Mouse (Mus musculus) heart, embryonic 14.5 days (tissue): ENCODE measurements around the gene Ralb. TPM values are rescaled to one million over a fixed set of nuclear protein-coding genes. Genes with fewer than 3 reads are reported as not detected.

Source experiments
- ATAC-seq: fragments of 200-750 bp; cut with Nextera tagmentation; 2 replicates; pipeline ENCODE4 v1.8.0; 2017; ENCODE audit warnings: low read depth, moderate TSS enrichment; ENCODE audit not compliant: insufficient number of reproducible peaks, insufficient read depth, low FRiP score
- H3K27ac ChIP-seq, 2 experiments: fragments of 200-500 bp in 1 of 2; fragments of 300-500 bp in 1 of 2; sonication (generic) in 1 of 2; replicated peaks in 1 of 2; 2 replicates each; pipeline ENCODE4 v1.5.1; 2012 to 2014; ENCODE audit warnings: low read depth in 2 of 2, low read length in 2 of 2, control low read depth in 1 of 2, mild to moderate bottlenecking in 1 of 2, mixed read lengths in 1 of 2; ENCODE audit not compliant: control insufficient read depth in 1 of 2, insufficient read depth in 1 of 2
- H3K27me3 ChIP-seq: fragments of 300-500 bp; sonication (generic); 2 replicates; pipeline ENCODE4 v1.6.1; 2014; ENCODE audit warnings: mild to moderate bottlenecking, low read length, control low read depth; ENCODE audit not compliant: control insufficient read depth, insufficient read depth
- H3K36me3 ChIP-seq: fragments of 300-500 bp; sonication (generic); 2 replicates; pipeline ENCODE4 v1.6.1; 2014; ENCODE audit warnings: mild to moderate bottlenecking, control low read depth, low read length, mixed read lengths; ENCODE audit not compliant: control insufficient read depth, insufficient read depth
- H3K4me1 ChIP-seq, 2 experiments: fragments of 200-500 bp in 1 of 2; fragments of 300-500 bp in 1 of 2; sonication (generic) in 1 of 2; 2 replicates each; pipeline ENCODE4 v1.6.1; 2012 to 2014; ENCODE audit warnings: low read length in 2 of 2, control low read depth in 1 of 2, mixed read lengths in 1 of 2; ENCODE audit not compliant: control insufficient read depth in 2 of 2, insufficient read depth in 2 of 2
- H3K4me2 ChIP-seq: fragments of 300-500 bp; sonication (generic); 2 replicates; pipeline ENCODE4 v1.6.1; 2014; ENCODE audit warnings: mild to moderate bottlenecking, low read length
- H3K4me3 ChIP-seq, 2 experiments: fragments of 200-500 bp in 1 of 2; fragments of 300-500 bp in 1 of 2; sonication (generic) in 1 of 2; 2 replicates each; pipeline ENCODE4 v1.5.1; 2012 to 2014; ENCODE audit warnings: low read length in 2 of 2, mild to moderate bottlenecking in 2 of 2, control low read depth in 1 of 2, low read depth in 1 of 2, moderate library complexity in 1 of 2; ENCODE audit not compliant: control insufficient read depth in 1 of 2, insufficient read depth in 1 of 2
- H3K9ac ChIP-seq: fragments of 300-500 bp; sonication (generic); 2 replicates; pipeline ENCODE4 v1.6.1; 2014; ENCODE audit warnings: mild to moderate bottlenecking, low read length
- H3K9me3 ChIP-seq: fragments of 300-500 bp; sonication (generic); 2 replicates; pipeline ENCODE4 v1.6.1; 2016; ENCODE audit warnings: low read length, control low read depth; ENCODE audit not compliant: control insufficient read depth
- WGBS: fragments of 180-500 bp; shearing (Covaris S2); extraction: QIAGEN DNeasy Blood & Tissue Kit; methylation state at CpG from one replicate; pipeline ENCODE4 v1.1.7; 2014; 5-methylcytosine and 5-hydroxymethylcytosine counted together
- polyA plus RNA-seq: library from polyadenylated mRNA; unstranded; fragments of >200 nt; fragmentation: Nextera tagmentation; extraction: Ambion mirVana; gene quantifications from 2 replicates; pipeline ENCODE4 v1.2.1, GENCODE M21; 2014

Gene Ralb
- polyA plus RNA-seq, 1 experiment from 2014 or later: 127 TPM

DNA sequence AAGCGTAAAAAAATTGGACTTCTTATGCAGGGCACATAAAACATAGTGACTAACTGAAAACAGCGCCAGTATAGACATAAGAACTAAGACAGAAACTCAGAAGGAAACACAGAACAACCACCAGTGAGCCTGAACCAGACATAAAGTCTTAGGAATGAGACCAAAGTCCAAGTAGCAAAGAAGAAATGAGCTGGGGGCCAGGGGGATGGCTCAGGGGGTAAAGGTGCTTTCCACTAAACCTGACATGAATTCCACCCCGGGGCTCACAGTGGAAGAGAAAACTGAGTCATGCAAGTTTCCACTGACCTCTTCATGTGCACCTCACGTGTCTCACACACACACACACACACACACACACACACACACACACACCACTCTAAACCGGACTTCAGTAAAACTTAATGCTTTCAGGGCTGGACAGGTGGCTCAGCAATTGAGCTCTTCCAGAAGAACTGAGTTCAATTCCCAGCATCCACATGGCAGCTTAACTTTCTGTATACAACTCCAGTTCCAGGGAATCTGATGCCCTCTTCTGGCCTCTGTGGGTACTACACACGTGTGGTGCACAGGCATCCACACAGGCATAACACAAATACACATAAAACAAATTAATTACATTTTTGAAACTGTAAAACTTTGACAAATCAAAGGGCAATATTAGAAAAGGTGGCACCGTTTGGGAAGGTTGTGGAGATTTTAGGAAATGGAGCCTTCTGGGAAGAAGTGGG lies 23.2 kb downstream of the Ralb start:
- Histone ChIP-seq H3K4me2 (no peak overlapping the region), H3K4me3 (no peak overlapping the region), H3K27ac (no peak overlapping the region), H3K36me3 (peaks cover 57% of the 10 kb centered on the region), H3K9ac (no peak overlapping the region), H3K4me1 (peaks cover 9 to 19% of the 10 kb centered on the region in 2 experiments), H3K27me3 (no peaks in the 10 kb centered on the region), H3K9me3 (0 out of 2 replicates have a peak, but pooled peaks cover 3% of the 10 kb centered on the region)
- 92% methylated on average over 7 of the region's 7 CpGs for WGBS
- no peak for ATAC-seq

DNA sequence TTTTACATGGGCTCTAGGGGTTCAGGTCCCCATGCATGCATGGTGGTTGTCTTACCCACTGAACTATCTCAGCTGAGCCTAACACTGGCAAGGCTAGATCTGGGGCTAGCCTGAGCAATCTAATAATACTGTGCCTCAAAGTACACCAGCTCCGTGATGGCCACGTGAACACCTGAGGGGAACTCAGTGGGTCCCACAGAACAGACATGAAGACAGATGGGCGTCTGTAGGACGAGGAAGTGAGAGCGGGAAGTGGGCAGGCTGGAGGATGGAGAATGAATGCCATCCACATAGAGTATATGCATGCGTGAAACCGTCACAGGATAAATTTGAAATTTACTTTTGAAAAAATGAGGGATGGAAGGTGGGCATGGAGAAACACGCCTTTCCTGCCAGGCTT lies 23.9 kb downstream of the Ralb start:
- Histone ChIP-seq H3K4me2 (no peak overlapping the region), H3K4me1 (peaks cover 6 to 15% of the 10 kb centered on the region in 2 experiments), H3K9ac (no peak overlapping the region), H3K4me3 (no peak overlapping the region), H3K27ac (no peak overlapping the region), H3K9me3 (0 out of 2 replicates have a peak, but pooled peaks cover 3% of the 10 kb centered on the region), H3K27me3 (no peaks in the 10 kb centered on the region), H3K36me3 (peaks cover 64% of the 10 kb centered on the region)
- no peak for ATAC-seq
- 90% methylated on average over 8 of the region's 8 CpGs for WGBS

DNA sequence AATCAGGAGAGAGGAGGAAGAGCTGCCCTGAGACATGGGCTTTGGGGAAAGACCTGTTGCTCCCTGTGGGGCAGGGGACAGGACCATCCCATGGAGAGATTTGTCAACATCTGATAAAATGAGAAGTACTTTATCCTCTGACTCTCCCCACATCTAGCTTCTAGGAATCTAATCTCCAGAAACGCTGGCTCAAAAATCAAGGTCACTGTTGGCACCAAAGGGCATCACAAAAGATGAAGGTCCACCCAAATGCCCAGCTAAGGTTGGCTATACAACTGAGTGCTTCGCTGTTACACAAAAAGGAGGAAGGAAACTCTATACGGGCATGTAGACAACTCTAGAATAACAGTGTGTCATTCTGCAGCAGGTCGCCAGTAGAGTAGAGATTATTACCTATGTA lies 25.0 kb downstream of the Ralb start:
- H3K4me3 ChIP-seq: no peak overlapping the region
- no peaks in the 10 kb centered on the region for H3K27me3 ChIP-seq
- no peak overlapping the region for H3K27ac ChIP-seq
- WGBS: 65% methylated on average over 4 of the region's 4 CpGs
- peaks cover 6 to 12% of the 10 kb centered on the region in 2 experiments; a peak in 3 of 4 replicates for H3K4me1 ChIP-seq
- H3K36me3 ChIP-seq: peaks cover 71% of the 10 kb centered on the region
- no peak overlapping the region for H3K4me2 ChIP-seq
- ATAC-seq: no peak
- H3K9me3 ChIP-seq: 0 out of 2 replicates have a peak, but pooled peaks cover 3% of the 10 kb centered on the region
- H3K9ac ChIP-seq: no peak overlapping the region

DNA sequence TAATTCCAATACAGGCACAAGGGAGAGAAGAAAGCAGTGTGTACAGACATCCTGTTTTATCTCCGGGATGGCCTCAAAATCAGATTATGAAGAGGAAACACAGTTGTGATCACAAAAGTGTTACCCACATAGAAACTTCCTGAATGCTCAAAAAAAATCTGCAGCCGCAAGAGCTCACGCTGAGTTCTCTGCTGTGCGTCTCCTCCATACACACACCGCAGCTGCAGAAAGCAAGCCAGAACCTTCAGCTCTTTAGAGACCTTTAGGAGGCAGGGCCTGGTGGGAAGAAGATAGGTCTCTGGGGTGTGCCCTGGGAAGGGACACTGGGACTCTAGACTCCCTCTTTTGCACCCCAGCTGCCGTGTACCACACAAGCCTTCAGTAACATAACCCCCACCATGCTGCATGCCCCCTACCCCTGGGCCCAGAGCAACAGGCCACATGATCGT lies 27.7 kb downstream of the Ralb start:
- Histone ChIP-seq H3K9me3 (0 out of 2 replicates have a peak, but pooled peaks cover 3% of the 10 kb centered on the region), H3K4me1 (peaks cover 6 to 12% of the 10 kb centered on the region in 2 experiments; a peak in 2 of 4 replicates), H3K27ac (no peak overlapping the region), H3K4me3 (no peak overlapping the region), H3K36me3 (peaks cover 71% of the 10 kb centered on the region), H3K27me3 (no peaks in the 10 kb centered on the region), H3K4me2 (no peak overlapping the region), H3K9ac (no peak overlapping the region)
- ATAC-seq: no peak
- WGBS: 67% methylated on average over 7 of the region's 7 CpGs

DNA sequence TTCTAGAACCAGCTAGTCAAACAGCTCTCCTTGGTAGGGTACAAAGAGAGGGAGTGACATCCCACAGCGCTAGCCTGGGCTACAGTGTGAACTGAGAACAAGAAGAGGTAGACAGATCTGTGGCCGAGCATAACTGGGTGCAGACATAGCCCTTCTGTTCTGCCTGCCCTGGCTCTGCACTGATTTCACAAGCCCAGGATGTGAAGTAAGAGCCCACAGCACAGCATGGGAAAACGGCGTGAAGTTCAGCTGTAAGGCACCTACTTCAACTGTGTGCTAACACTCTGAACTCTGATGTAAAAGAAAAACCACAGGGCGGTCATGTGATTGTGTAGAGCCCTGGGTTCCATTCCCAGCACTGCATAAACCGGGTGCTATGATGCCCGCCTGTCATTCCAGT lies 29.9 kb downstream of the Ralb start:
- WGBS: 86% methylated on average over 7 of the region's 7 CpGs
- no peak overlapping the region for H3K4me3 ChIP-seq
- H3K4me2 ChIP-seq: no peak overlapping the region
- no peaks in the 10 kb centered on the region for H3K9me3 ChIP-seq
- no peak overlapping the region for H3K9ac ChIP-seq
- peaks cover 6 to 11% of the 10 kb centered on the region in 2 experiments; a peak in 2 of 4 replicates for H3K4me1 ChIP-seq
- H3K27ac ChIP-seq: no peak overlapping the region
- ATAC-seq: no peak
- H3K36me3 ChIP-seq: peaks cover 75% of the 10 kb centered on the region
- H3K27me3 ChIP-seq: no peaks in the 10 kb centered on the region

DNA sequence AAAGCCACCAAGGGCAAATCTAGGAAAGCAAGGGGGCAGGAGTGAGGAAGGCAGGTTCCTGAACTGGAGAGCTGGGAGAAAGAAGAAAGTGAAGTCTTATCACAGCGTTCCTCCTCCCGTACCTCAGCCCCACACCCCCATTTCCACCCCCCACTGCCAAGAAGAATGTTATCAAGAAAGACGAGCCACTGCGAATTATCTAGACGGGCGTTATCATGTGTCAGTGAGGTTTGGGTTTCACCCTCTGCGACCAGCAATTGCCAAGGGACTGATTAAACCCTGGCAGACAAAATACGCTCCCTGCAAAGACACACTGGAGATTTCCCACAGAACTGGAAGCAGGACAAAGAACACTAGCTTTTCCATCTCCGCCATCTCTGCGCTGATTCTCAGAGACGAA lies 31.9 kb downstream of the Ralb start:
- no peaks in the 10 kb centered on the region for H3K9me3 ChIP-seq
- 19% methylated on average over 11 of the region's 11 CpGs for WGBS
- no peaks in the 10 kb centered on the region for H3K27me3 ChIP-seq
- peaks cover 83% of the 10 kb centered on the region for H3K36me3 ChIP-seq
- no peak overlapping the region for H3K9ac ChIP-seq
- H3K27ac ChIP-seq: 0 out of 4 replicates have a peak overlapping the region, but pooled peaks of 1 of the 2 experiments have one; percentile 16
- no peak overlapping the region for H3K4me3 ChIP-seq
- peaks cover 6 to 10% of the 10 kb centered on the region in 2 experiments; a peak in 2 of 4 replicates for H3K4me1 ChIP-seq
- ATAC-seq: no peak
- H3K4me2 ChIP-seq: no peak overlapping the region

DNA sequence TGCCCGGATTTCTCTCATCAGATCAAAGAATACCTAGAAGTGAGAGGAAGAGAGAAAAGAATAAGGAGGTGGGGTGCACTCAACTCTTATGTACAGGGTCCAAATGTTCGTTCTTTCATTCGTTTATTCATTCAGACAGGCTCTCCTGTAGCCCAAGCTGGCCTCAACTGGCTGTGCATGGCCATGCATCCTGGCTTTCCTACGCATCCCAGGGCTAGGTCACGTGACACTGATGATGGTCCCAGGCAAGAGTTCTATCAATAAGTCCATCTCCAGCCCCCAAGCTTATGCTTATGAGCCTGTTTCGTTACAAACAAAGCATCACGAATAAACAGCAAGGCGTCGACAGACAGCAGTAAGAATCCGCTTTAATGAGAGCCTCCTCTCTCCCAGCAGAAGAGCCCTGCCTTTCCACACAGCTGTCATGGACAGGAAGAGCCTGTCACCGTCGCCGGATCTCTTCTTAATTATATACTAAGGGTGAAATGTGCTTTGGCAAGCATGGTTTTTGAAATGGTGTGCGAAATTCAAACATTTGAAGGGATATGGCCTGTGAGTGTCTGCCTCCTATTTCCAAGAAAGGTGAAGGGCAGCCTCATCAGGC lies 32.7 kb downstream of the Ralb start:
- H3K27me3 ChIP-seq: no peaks in the 10 kb centered on the region
- no peak overlapping the region for H3K9ac ChIP-seq
- H3K27ac ChIP-seq: no peak overlapping the region
- H3K4me2 ChIP-seq: no peak overlapping the region
- peaks cover 6 to 10% of the 10 kb centered on the region in 2 experiments; a peak in 2 of 4 replicates for H3K4me1 ChIP-seq
- WGBS: 48% methylated on average over 14 of the region's 14 CpGs
- no peaks in the 10 kb centered on the region for H3K9me3 ChIP-seq
- H3K36me3 ChIP-seq: peaks cover 76% of the 10 kb centered on the region
- no peak for ATAC-seq
- H3K4me3 ChIP-seq: no peak overlapping the region
